Mouse (Mus musculus) neural tube, embryonic 15.5 days (tissue): ENCODE data around the gene Dusp8. TPM values are rescaled to one million over a fixed set of nuclear protein-coding genes. Genes with fewer than 3 reads are reported as not detected.

ENCODE experiments used
- ATAC-seq: fragments of 200-750 bp; cut with Nextera tagmentation; 2 replicates; pipeline ENCODE4 v1.8.0; 2017; ENCODE audit warnings: mild to moderate bottlenecking, moderate TSS enrichment, moderate library complexity; ENCODE audit not compliant: low FRiP score
- H3K27ac ChIP-seq: fragments of 300-500 bp; sonication (generic); replicated peaks from 2 replicates; pipeline ENCODE4 v1.5.1; 2015; ENCODE audit warnings: mild to moderate bottlenecking, inconsistent platforms
- H3K27me3 ChIP-seq: fragments of 300-500 bp; sonication (generic); replicated peaks from 2 replicates; pipeline ENCODE4 v1.6.1; 2015; ENCODE audit warnings: inconsistent platforms
- H3K36me3 ChIP-seq: fragments of 300-500 bp; sonication (generic); 2 replicates; pipeline ENCODE4 v1.6.1; 2015; ENCODE audit warnings: inconsistent platforms
- H3K4me1 ChIP-seq: fragments of 300-500 bp; sonication (generic); 2 replicates; pipeline ENCODE4 v1.6.1; 2015; ENCODE audit warnings: inconsistent platforms
- H3K4me2 ChIP-seq: fragments of 300-500 bp; sonication (generic); 2 replicates; pipeline ENCODE4 v1.6.1; 2015; ENCODE audit warnings: inconsistent platforms, mild to moderate bottlenecking, moderate library complexity
- H3K4me3 ChIP-seq: fragments of 300-500 bp; sonication (generic); replicated peaks from 2 replicates; pipeline ENCODE4 v1.5.1; 2015; ENCODE audit warnings: mild to moderate bottlenecking, inconsistent platforms
- H3K9ac ChIP-seq: fragments of 300-500 bp; sonication (generic); replicated peaks from 2 replicates; pipeline ENCODE4 v1.6.1; 2015; ENCODE audit warnings: mild to moderate bottlenecking, inconsistent platforms
- H3K9me3 ChIP-seq: fragments of 300-500 bp; sonication (generic); replicated peaks from 2 replicates; pipeline ENCODE4 v1.6.1; 2016; ENCODE audit warnings: inconsistent platforms
- WGBS: fragments of 180-500 bp; shearing (Covaris S2); methylation state at CpG from one replicate; pipeline ENCODE4 v1.1.7; 2015; ENCODE audit warnings: mixed read lengths; 5-methylcytosine and 5-hydroxymethylcytosine counted together
- polyA plus RNA-seq: library from polyadenylated mRNA; unstranded; fragments of >200 nt; fragmentation: Nextera tagmentation; extraction: Ambion mirVana; gene quantifications from 2 replicates; pipeline ENCODE4 v1.2.1, GENCODE M21; 2015

The Dusp8 gene
- polyA plus RNA-seq, 1 experiment from 2014 or later, result 132 TPM

- peaks cover 3% of the 10 kb centered on the region for H3K27me3 ChIP-seq
- H3K4me2 ChIP-seq, result peak overlapping the region; percentile 58
- ATAC-seq, result peak; percentile 93
- H3K9ac ChIP-seq, result peak overlapping the region; percentile 24; the same call in 1 of the 2 replicates
- WGBS, result 15% methylated on average over 13 of the region's 13 CpGs
- H3K4me3 ChIP-seq, result peak overlapping the region; percentile 30
- no peaks in the 10 kb centered on the region for H3K36me3 ChIP-seq
- no peak overlapping the region for H3K27ac ChIP-seq
- H3K9me3 ChIP-seq, result no peaks in the 10 kb centered on the region
- peaks cover 10% of the 10 kb centered on the region for H3K4me1 ChIP-seq
These were observed 25.0 kb downstream of the Dusp8 start for GRCm38 (mm10) chr7:142070458-142071211.

DNA sequence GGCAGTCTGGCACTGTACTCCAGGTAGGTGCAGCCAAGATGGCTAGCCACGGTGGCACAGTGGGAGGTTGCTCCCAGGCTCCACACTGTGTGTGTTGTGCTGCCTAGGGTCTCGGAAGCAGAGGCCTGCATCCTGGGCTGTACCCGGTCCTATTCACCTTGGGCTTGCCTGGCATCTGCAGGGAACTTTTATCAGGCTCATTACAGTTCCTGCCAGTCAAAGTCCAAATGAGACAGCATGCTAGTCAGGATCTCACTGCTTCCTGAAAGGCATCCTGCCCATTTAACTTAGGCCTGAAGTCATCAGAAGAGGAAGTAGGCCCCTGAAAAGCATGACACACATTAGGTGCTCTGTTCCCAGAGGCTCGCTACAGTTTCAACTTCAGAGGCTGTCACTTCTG is 27.2 kb downstream of the Dusp8 start:
- WGBS, result 77% methylated on average over 4 of the region's 4 CpGs
- no peak overlapping the region for H3K27ac ChIP-seq
- H3K27me3 ChIP-seq, result peaks cover 13% of the 10 kb centered on the region
- peaks cover 10% of the 10 kb centered on the region for H3K4me1 ChIP-seq
- no peaks in the 10 kb centered on the region for H3K9me3 ChIP-seq
- no peak overlapping the region for H3K4me2 ChIP-seq
- no peak overlapping the region for H3K9ac ChIP-seq
- no peak for ATAC-seq
- H3K36me3 ChIP-seq, result no peaks in the 10 kb centered on the region
- no peak overlapping the region for H3K4me3 ChIP-seq

GRCm38 (mm10) chr7:142060931-142061565 is 34.6 kb downstream of the Dusp8 start, which contains the start of gene Mob2:
Mob2 (minus strand) TSS chr7:142061065.
- Histone ChIP-seq H3K9ac (peak within 1 kb of the TSS; percentile 88), H3K4me3 (peak within 1 kb of the TSS; percentile 98), H3K4me2 (peak within 1 kb of the TSS; percentile 92), H3K36me3 (no peaks in the 10 kb centered on the region), H3K27me3 (peaks cover 16% of the 10 kb centered on the region), H3K27ac (peak within 1 kb of the TSS; percentile 76), H3K4me1 (peaks cover 38% of the 10 kb centered on the region), H3K9me3 (no peaks in the 10 kb centered on the region)
- under 1% methylated on average over 48 of the region's 49 CpGs for WGBS
- ATAC-seq, result peak; percentile 95

- ATAC-seq, result peak; percentile 45
- Histone ChIP-seq H3K36me3 (0 out of 2 replicates have a peak, but pooled peaks cover 3% of the 10 kb centered on the region), H3K4me1 (peaks cover 38% of the 10 kb centered on the region), H3K9ac (peak overlapping the region; percentile 88), H3K27ac (peak overlapping the region; percentile 76), H3K9me3 (no peaks in the 10 kb centered on the region), H3K4me2 (peak overlapping the region; percentile 92), H3K27me3 (peaks cover 16% of the 10 kb centered on the region), H3K4me3 (peak overlapping the region; percentile 98)
- WGBS, result 2% methylated on average over 54 of the region's 66 CpGs
These were observed 35.3 kb downstream of the Dusp8 start for GRCm38 (mm10) chr7:142060185-142060930.

- no peak overlapping the region for H3K27ac ChIP-seq
- WGBS, result 72% methylated on average over 2 of the region's 2 CpGs
These were observed 36.6 kb downstream of the Dusp8 start for GRCm38 (mm10) chr7:142059024-142059423.

DNA sequence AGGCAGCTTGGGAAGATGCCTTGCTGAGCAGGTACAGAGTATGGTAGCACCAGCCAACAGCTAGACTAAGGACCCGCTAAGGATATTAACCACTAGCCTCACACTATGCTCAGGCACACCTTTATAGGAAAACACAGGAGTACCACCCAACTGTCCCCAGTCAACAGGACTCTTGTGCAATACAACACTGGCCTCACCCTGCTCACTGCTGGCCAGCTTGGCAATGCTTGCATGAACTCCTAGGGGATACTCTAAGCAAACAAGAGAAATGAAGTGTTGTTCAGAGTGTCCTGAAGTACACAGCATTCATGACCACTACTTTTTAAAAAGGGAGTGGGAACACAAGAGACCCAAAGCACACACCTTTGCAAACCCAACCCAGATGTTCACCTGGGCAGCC is 38.5 kb downstream of the Dusp8 start:
- Histone ChIP-seq H3K4me1 (peaks cover 38% of the 10 kb centered on the region), H3K27ac (no peak overlapping the region), H3K27me3 (0 out of 2 replicates have a peak, but pooled peaks cover 5% of the 10 kb centered on the region), H3K4me2 (no peak overlapping the region), H3K36me3 (0 out of 2 replicates have a peak, but pooled peaks cover 5% of the 10 kb centered on the region), H3K4me3 (no peak overlapping the region), H3K9ac (no peak overlapping the region), H3K9me3 (no peaks in the 10 kb centered on the region)
- WGBS, result 97% methylated on average over 1 of the region's 1 CpGs
- ATAC-seq, result no peak

More at GRCm38 (mm10) chr7:142059024-142059423, 36.6 kb downstream of the Dusp8 start:
- H3K9ac ChIP-seq, result no peak overlapping the region
- no peaks in the 10 kb centered on the region for H3K9me3 ChIP-seq
- peak overlapping the region; percentile 92; the same call in 1 of the 2 replicates for H3K4me2 ChIP-seq
- peaks cover 38% of the 10 kb centered on the region for H3K4me1 ChIP-seq
- no peak overlapping the region for H3K4me3 ChIP-seq
- ATAC-seq, result no peak
- H3K27me3 ChIP-seq, result peaks cover 10% of the 10 kb centered on the region; the same call in 1 of the 2 replicates
- H3K36me3 ChIP-seq, result 0 out of 2 replicates have a peak, but pooled peaks cover 5% of the 10 kb centered on the region

DNA sequence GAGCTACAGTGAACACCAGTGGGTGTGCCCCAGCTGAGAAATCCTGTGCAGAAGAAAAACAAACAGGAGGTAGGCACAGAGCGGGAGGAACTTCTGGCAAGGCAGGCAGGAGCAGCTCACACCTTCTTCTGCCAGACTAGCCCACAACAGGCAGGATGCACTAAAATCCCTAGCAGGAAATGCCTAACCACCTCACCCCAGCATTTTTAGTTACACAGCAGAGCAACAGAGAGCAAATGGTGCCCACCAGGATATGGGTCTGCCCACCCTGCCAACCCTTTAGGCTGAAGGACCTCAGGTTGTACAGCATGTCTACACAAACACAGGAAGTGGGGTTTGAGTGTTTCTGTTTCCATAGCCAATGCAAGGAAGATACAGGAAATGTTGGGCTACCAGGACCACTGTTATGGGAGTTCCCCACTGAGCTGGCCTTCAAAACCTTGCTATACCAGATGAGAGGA is 39.0 kb downstream of the Dusp8 start:
- no peak overlapping the region for H3K9ac ChIP-seq
- H3K4me1 ChIP-seq, result peaks cover 37% of the 10 kb centered on the region
- no peak overlapping the region for H3K27ac ChIP-seq
- 0 out of 2 replicates have a peak, but pooled peaks cover 5% of the 10 kb centered on the region for H3K36me3 ChIP-seq
- no peaks in the 10 kb centered on the region for H3K9me3 ChIP-seq
- ATAC-seq, result no peak
- no peak overlapping the region for H3K4me2 ChIP-seq
- 0 out of 2 replicates have a peak, but pooled peaks cover under 1% of the 10 kb centered on the region for H3K27me3 ChIP-seq
- no peak overlapping the region for H3K4me3 ChIP-seq
- 91% methylated on average over 1 of the region's 1 CpGs for WGBS

GRCm38 (mm10) chr7:142055431-142055830 is 40.2 kb downstream of the Dusp8 start:
- Histone ChIP-seq H3K9me3 (no peaks in the 10 kb centered on the region), H3K27ac (no peak overlapping the region), H3K36me3 (0 out of 2 replicates have a peak, but pooled peaks cover 5% of the 10 kb centered on the region), H3K4me2 (no peak overlapping the region), H3K9ac (no peak overlapping the region), H3K4me3 (no peak overlapping the region), H3K4me1 (peaks cover 31% of the 10 kb centered on the region), H3K27me3 (no peaks in the 10 kb centered on the region)
- no peak for ATAC-seq
- 91% methylated on average over 3 of the region's 3 CpGs for WGBS

GRCm38 (mm10) chr7:142050536-142050935 is 45.1 kb downstream of the Dusp8 start:
- no peaks in the 10 kb centered on the region for H3K27me3 ChIP-seq
- no peak overlapping the region for H3K27ac ChIP-seq
- H3K36me3 ChIP-seq, result 0 out of 2 replicates have a peak, but pooled peaks cover 4% of the 10 kb centered on the region
- no peak overlapping the region for H3K4me3 ChIP-seq
- no peak overlapping the region for H3K9ac ChIP-seq
- H3K9me3 ChIP-seq, result no peaks in the 10 kb centered on the region
- H3K4me2 ChIP-seq, result no peak overlapping the region
- ATAC-seq, result no peak
- no peaks in the 10 kb centered on the region for H3K4me1 ChIP-seq

- H3K9ac ChIP-seq, result no peak overlapping the region
- H3K4me3 ChIP-seq, result no peak overlapping the region
- no peak overlapping the region for H3K4me2 ChIP-seq
- no peaks in the 10 kb centered on the region for H3K4me1 ChIP-seq
- H3K27me3 ChIP-seq, result no peaks in the 10 kb centered on the region
- H3K36me3 ChIP-seq, result no peaks in the 10 kb centered on the region
- no peak overlapping the region for H3K27ac ChIP-seq
- no peak for ATAC-seq
- WGBS, result 31% methylated on average over 1 of the region's 1 CpGs
- no peaks in the 10 kb centered on the region for H3K9me3 ChIP-seq
These were observed 49.7 kb downstream of the Dusp8 start for GRCm38 (mm10) chr7:142045932-142046331.

- ATAC-seq, result no peak
- no peak overlapping the region for H3K9ac ChIP-seq
- no peak overlapping the region for H3K27ac ChIP-seq
These were observed 50.3 kb downstream of the Dusp8 start for GRCm38 (mm10) chr7:142045344-142045743.

More at GRCm38 (mm10) chr7:142045344-142045743, 50.3 kb downstream of the Dusp8 start:
- no peaks in the 10 kb centered on the region for H3K4me1 ChIP-seq
- no peaks in the 10 kb centered on the region for H3K36me3 ChIP-seq
- no peak overlapping the region for H3K4me2 ChIP-seq
- H3K27me3 ChIP-seq, result no peaks in the 10 kb centered on the region
- WGBS, result 8% methylated on average over 2 of the region's 2 CpGs
- H3K4me3 ChIP-seq, result no peak overlapping the region
- H3K9me3 ChIP-seq, result no peaks in the 10 kb centered on the region
